Mouse (Mus musculus) thymus, adult 2 months (tissue): ENCODE results near the gene Rln1. TPM values are rescaled to one million over a fixed set of nuclear protein-coding genes. Genes with fewer than 3 reads are reported as not detected.

Source experiments
- DNase-seq: peaks from one replicate; pipeline ENCODE4 v3.0.0; 2021
- H3K27ac ChIP-seq: fragments of 200-500 bp; 2 replicates; pipeline ENCODE4 v1.5.1; 2012; ENCODE audit warnings: low read length, control low read depth; ENCODE audit not compliant: control insufficient read depth, insufficient read depth
- H3K27me3 ChIP-seq: fragments of 200-500 bp; 2 replicates; pipeline ENCODE4 v1.6.1; 2012; ENCODE audit warnings: mild to moderate bottlenecking, low read length, moderate library complexity, mixed read lengths; ENCODE audit not compliant: control insufficient read depth, insufficient read depth
- H3K36me3 ChIP-seq: fragments of 200-500 bp; 2 replicates; pipeline ENCODE4 v1.6.1; 2012; ENCODE audit warnings: mild to moderate bottlenecking, low read length, moderate library complexity; ENCODE audit not compliant: control insufficient read depth, insufficient read depth
- H3K4me1 ChIP-seq: fragments of 200-500 bp; replicated peaks from 2 replicates; pipeline ENCODE4 v1.6.1; 2012; ENCODE audit warnings: low read length; ENCODE audit not compliant: control insufficient read depth, insufficient read depth
- H3K4me3 ChIP-seq: fragments of 200-500 bp; 2 replicates; pipeline ENCODE4 v1.5.1; 2012; ENCODE audit warnings: mild to moderate bottlenecking, low read length, control low read depth, moderate library complexity; ENCODE audit not compliant: control insufficient read depth, insufficient read depth
- CTCF ChIP-seq: fragments of 200-500 bp; IDR thresholded peaks from 2 replicates; pipeline ENCODE4 v1.5.1; 2012; ENCODE audit warnings: mild to moderate bottlenecking, control low read depth, low read length, moderate library complexity, borderline replicate concordance; ENCODE audit not compliant: control insufficient read depth, poor library complexity, insufficient read depth; ENCODE audit errors: extremely low read depth
- POLR2A ChIP-seq: fragments of 200-500 bp; IDR thresholded peaks from 2 replicates; pipeline ENCODE4 v1.6.1; 2012; ENCODE audit warnings: mild to moderate bottlenecking, low read length, control low read depth, moderate library complexity; ENCODE audit not compliant: control insufficient read depth, poor library complexity, insufficient read depth; ENCODE audit errors: extremely low read depth
- WGBS: fragments of 180-500 bp; shearing (Covaris S2); methylation state at CpG from one replicate; pipeline ENCODE4 v1.1.7; 2018; 5-methylcytosine and 5-hydroxymethylcytosine counted together
- polyA plus RNA-seq: library from polyadenylated mRNA; depleted of rRNA; stranded (reverse); fragments of >200 nt; gene quantifications from 2 replicates; pipeline ENCODE4 v1.2.3, GENCODE M21; 2012

Gene Rln1
- polyA plus RNA-seq, 1 experiment: 0.20 TPM

GRCm38 (mm10) chr19:29366969-29367622 is 32.6 kb upstream of the Rln1 start, which contains the start of the genes Plgrkt and Cd274:
Gene Plgrkt, minus strand, starts transcription at chr19:29367390.
Gene Cd274, plus strand, starts transcription at chr19:29367455.
- H3K4me3 ChIP-seq: peak within 1 kb of the TSS; percentile 75
- under 1% methylated on average over 26 of the region's 26 CpGs for WGBS

DNA sequence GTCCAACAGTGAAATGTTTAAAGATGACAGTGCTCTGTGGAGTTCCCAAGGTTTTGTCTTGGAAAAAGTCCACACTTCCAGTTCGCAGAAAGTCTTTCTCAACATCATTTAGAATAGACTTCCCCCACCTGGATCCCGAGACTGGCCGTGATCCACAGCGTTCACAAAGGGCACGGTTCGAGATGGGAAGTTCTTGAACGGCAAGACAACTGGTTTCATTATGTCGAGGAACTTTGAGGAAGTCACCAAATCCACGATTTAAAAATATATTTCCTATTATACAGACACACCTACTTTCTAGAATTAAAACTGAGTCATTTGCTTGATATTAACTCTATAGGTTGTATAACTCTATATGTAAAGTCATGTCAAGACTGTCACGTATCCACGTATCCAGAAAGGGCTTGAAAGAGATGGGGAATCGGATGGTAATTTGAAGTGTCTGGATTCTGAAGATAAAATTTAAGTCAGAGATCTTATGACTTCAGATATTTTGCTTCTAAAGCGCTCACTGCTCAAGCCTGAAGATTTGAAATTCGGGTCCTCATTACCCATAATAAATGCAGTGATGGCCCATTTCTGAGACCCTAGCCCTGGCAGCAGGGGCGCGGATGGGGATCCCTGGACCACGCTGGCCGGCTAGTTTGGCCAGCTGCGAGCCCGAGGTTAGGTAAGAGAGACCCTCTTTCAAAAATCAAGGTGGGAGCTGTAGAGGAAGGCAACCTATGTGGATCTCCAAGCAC is 31.9 kb upstream of the Rln1 start:
- no peak for TF ChIP-seq CTCF
- H3K27me3 ChIP-seq: no peaks in the 10 kb centered on the region
- DNase-seq: no peak
- 7% methylated on average over 20 of the region's 20 CpGs for WGBS
- no peaks in the 10 kb centered on the region for H3K36me3 ChIP-seq
- H3K27ac ChIP-seq: peak overlapping the region; percentile 97
- H3K4me1 ChIP-seq: peaks cover 17% of the 10 kb centered on the region
- peak overlapping the region; percentile 75 for H3K4me3 ChIP-seq

More at GRCm38 (mm10) chr19:29366969-29367622, 32.6 kb upstream of the Rln1 start, which contains the start of the genes Plgrkt and Cd274:
- Histone ChIP-seq H3K27me3 (no peaks in the 10 kb centered on the region), H3K27ac (peak within 1 kb of the TSS; percentile 97), H3K4me1 (peaks cover 17% of the 10 kb centered on the region), H3K36me3 (no peaks in the 10 kb centered on the region)
- TF ChIP-seq CTCF: 0 out of 2 replicates have a peak, but pooled peaks have one; percentile 42
- peak; percentile 74; the same call in 1 of the 2 replicates for TF ChIP-seq POLR2A
- DNase-seq: peak; percentile 90

DNA sequence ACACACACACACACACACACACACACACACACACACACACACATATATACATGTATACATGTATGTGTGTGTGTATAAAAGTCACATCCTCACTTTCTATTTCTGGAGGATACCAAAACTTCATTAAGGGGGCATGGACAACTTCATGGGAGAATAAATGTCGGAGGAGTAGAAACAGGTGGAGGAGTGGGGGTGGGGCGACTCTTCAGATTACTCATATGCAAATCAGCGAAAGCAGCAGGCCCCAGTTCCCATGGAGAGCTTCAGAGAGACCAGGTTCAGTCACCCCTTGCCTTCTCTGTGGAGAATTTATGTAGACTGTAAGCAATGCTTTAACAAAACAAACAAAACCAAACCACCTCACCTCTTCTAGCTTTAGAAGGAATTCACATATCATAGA is 30.6 kb upstream of the Rln1 start:
- no peak overlapping the region for H3K27ac ChIP-seq
- H3K4me3 ChIP-seq: no peak overlapping the region
- WGBS: 77% methylated on average over 3 of the region's 3 CpGs
- no peaks in the 10 kb centered on the region for H3K27me3 ChIP-seq
- no peak for DNase-seq
- H3K36me3 ChIP-seq: no peaks in the 10 kb centered on the region
- TF ChIP-seq POLR2A: no peak
- no peak for TF ChIP-seq CTCF
- peaks cover 22% of the 10 kb centered on the region for H3K4me1 ChIP-seq

- H3K4me1 ChIP-seq: peaks cover 22% of the 10 kb centered on the region
These were observed 29.6 kb upstream of the Rln1 start for GRCm38 (mm10) chr19:29364076-29364475.

DNA sequence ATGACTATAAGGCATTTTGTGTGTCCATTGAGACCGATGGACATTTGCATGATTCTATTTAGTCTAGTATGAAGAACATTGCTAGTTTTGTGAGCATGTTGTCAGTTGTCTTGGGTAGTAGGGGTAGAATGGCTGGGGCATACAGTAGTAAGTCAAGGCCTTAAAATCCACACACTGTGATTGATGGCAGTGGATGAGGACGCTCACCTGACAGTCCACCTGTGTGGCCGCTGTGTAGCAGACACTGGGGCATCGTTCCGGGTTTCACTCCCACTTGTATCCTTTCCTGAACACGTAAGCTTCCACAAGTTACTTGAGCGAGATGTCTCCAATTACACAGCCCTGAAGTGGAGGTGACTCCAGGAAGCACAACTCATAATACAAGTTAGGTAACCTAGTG is 29.1 kb upstream of the Rln1 start:
- H3K36me3 ChIP-seq: no peaks in the 10 kb centered on the region; the same call in 1 of the 2 replicates
- DNase-seq: no peak
- peaks cover 21% of the 10 kb centered on the region for H3K4me1 ChIP-seq
- H3K27me3 ChIP-seq: no peaks in the 10 kb centered on the region
- 95% methylated on average over 7 of the region's 7 CpGs for WGBS
- H3K4me3 ChIP-seq: no peak overlapping the region
- H3K27ac ChIP-seq: no peak overlapping the region
- TF ChIP-seq POLR2A: no peak
- no peak for TF ChIP-seq CTCF

More at GRCm38 (mm10) chr19:29364076-29364475, 29.6 kb upstream of the Rln1 start:
- 84% methylated on average over 5 of the region's 5 CpGs for WGBS
- no peak for DNase-seq
- H3K4me3 ChIP-seq: no peak overlapping the region
- no peaks in the 10 kb centered on the region for H3K36me3 ChIP-seq
- no peaks in the 10 kb centered on the region for H3K27me3 ChIP-seq
- peak overlapping the region; percentile 43; the same call in 1 of the 2 replicates for H3K27ac ChIP-seq
- TF ChIP-seq CTCF: no peak
- TF ChIP-seq POLR2A: no peak

GRCm38 (mm10) chr19:29362173-29362930 is 27.9 kb upstream of the Rln1 start:
- no peak for DNase-seq
- H3K4me3 ChIP-seq: peak overlapping the region; percentile 59
- WGBS: 53% methylated on average over 13 of the region's 13 CpGs
- no peaks in the 10 kb centered on the region for H3K27me3 ChIP-seq
- H3K4me1 ChIP-seq: peaks cover 17% of the 10 kb centered on the region
- no peak for TF ChIP-seq POLR2A
- TF ChIP-seq CTCF: no peak
- no peak overlapping the region for H3K27ac ChIP-seq
- H3K36me3 ChIP-seq: no peaks in the 10 kb centered on the region; the same call in 1 of the 2 replicates
